Mouse (Mus musculus): ENCODE results near the gene Olfr470.
A peak's percentile ranks its signal among the peaks of the same experiment; 100 is the strongest.
"Not testable (repeated sequence)": the region's sequence is repeated elsewhere in the genome, so short reads cannot be mapped to it uniquely, and the experiment has no call there.

The Olfr470 gene

GRCm38 (mm10) chr7:107847390-107847789, at the start of gene Olfr470:
TSS of gene Olfr470 (minus strand) at chr7:107847490.
- not testable (repeated sequence) for DNase-seq (ENCODE audit: low read depth, low spot score)

- DNase-seq (ENCODE audit: low read depth, low spot score), result peak; percentile 25
Measured at GRCm38 (mm10) chr7:107841719-107842118, 5.6 kb downstream of the Olfr470 start.

- DNase-seq (ENCODE audit: low read depth, low spot score), result not testable (repeated sequence)
Measured at GRCm38 (mm10) chr7:107825441-107825840, 21.8 kb downstream of the Olfr470 start, which contains the start of gene Olfr469. TSS of gene Olfr469 (minus strand) at chr7:107825541.

- DNase-seq (ENCODE audit: low read depth, low spot score), result not testable (repeated sequence)
Measured at GRCm38 (mm10) chr7:107823867-107824266, 23.4 kb downstream of the Olfr470 start.

- DNase-seq (ENCODE audit: low read depth, low spot score), result peak; percentile 11
Measured at GRCm38 (mm10) chr7:107819442-107819841, 27.8 kb downstream of the Olfr470 start.

- no peak for DNase-seq (ENCODE audit: low read depth, low spot score)
Measured at GRCm38 (mm10) chr7:107811963-107812362, 35.3 kb downstream of the Olfr470 start, which contains the start of gene Olfr467. TSS of gene Olfr467 (plus strand) at chr7:107812263.

GRCm38 (mm10) chr7:107802138-107802537, 45.2 kb downstream of the Olfr470 start:
- DNase-seq (ENCODE audit: low read depth, low spot score), result no peak

- no peak for DNase-seq (ENCODE audit: low read depth, low spot score)
Measured at GRCm38 (mm10) chr7:107801108-107801507, 46.2 kb downstream of the Olfr470 start, which contains the start of gene Ovch2. TSS of gene Ovch2 (minus strand) at chr7:107801208.

- no peak for DNase-seq (ENCODE audit: low read depth, low spot score)
Measured at GRCm38 (mm10) chr7:107796500-107796899, 50.8 kb downstream of the Olfr470 start.

Measured in 3T3-L1 (cell line).